Mouse (Mus musculus) myocyte (in vitro differentiated cells): ENCODE measurements around the gene Pax2. TPM values are rescaled to one million over a fixed set of nuclear protein-coding genes. Genes with fewer than 3 reads are reported as not detected.

ENCODE experiments used
- H3K27me3 ChIP-seq: one replicate; pipeline ENCODE4 v1.6.1; 2011; ENCODE audit not compliant: control insufficient read depth, insufficient read depth, insufficient read length
- H3K36me3 ChIP-seq: one replicate; pipeline ENCODE4 v1.6.1; 2011; ENCODE audit not compliant: control insufficient read depth, insufficient read depth
- H3K4me2 ChIP-seq: one replicate; pipeline ENCODE4 v1.6.1; 2011; ENCODE audit warnings: low read depth, control low read depth
- H3K4me3 ChIP-seq: one replicate; pipeline ENCODE4 v1.5.1; 2011; ENCODE audit warnings: mild to moderate bottlenecking, control low read depth, moderate library complexity
- H3K79me2 ChIP-seq: one replicate; pipeline ENCODE4 v1.6.1; 2011; ENCODE audit not compliant: control insufficient read depth, insufficient read depth
- H3ac ChIP-seq: one replicate; pipeline ENCODE4 v1.6.1; 2011; ENCODE audit not compliant: control insufficient read depth, insufficient read length
- CEBPB ChIP-seq: IDR thresholded peaks from 2 replicates; pipeline ENCODE4 v1.6.1; 2011; ENCODE audit warnings: mild to moderate bottlenecking, moderate library complexity; ENCODE audit not compliant: poor library complexity, insufficient read depth, severe bottlenecking
- E2F4 ChIP-seq: IDR thresholded peaks from one replicate; pipeline ENCODE4 v1.6.1; 2011; ENCODE audit warnings: mild to moderate bottlenecking, control low read depth, moderate library complexity; ENCODE audit not compliant: insufficient read depth
- MAX ChIP-seq: IDR thresholded peaks from one replicate; pipeline ENCODE4 v1.6.1; 2011; ENCODE audit warnings: low read depth, mild to moderate bottlenecking, control low read depth
- MYOD1 ChIP-seq, 3 experiments: IDR thresholded peaks; one replicate each; pipeline ENCODE4 v1.6.1; 2011; ENCODE audit warnings: control low read depth in 2 of 3, low read depth in 2 of 3, mild to moderate bottlenecking in 2 of 3, moderate library complexity in 1 of 3; ENCODE audit not compliant: insufficient read length in 2 of 3, control insufficient read depth in 1 of 3
- MYOG ChIP-seq, 3 experiments: IDR thresholded peaks; one replicate each; pipeline ENCODE4 v1.6.1; 2011; ENCODE audit warnings: control low read depth in 2 of 3, low read depth in 2 of 3, mild to moderate bottlenecking in 2 of 3; ENCODE audit not compliant: insufficient read length in 2 of 3, control insufficient read depth in 1 of 3, insufficient read depth in 1 of 3
- POLR2A ChIP-seq: IDR thresholded peaks from one replicate; pipeline ENCODE4 v1.6.1; 2011; ENCODE audit warnings: low read depth, mild to moderate bottlenecking, control low read depth, moderate library complexity; ENCODE audit not compliant: insufficient read length
- POLR2AphosphoS2 ChIP-seq: IDR thresholded peaks from one replicate; pipeline ENCODE4 v1.6.1; 2011; ENCODE audit warnings: low read depth, control low read depth; ENCODE audit not compliant: insufficient read length
- REST ChIP-seq: IDR thresholded peaks from one replicate; pipeline ENCODE4 v1.6.1; 2011; ENCODE audit warnings: mild to moderate bottlenecking, control low read depth, moderate library complexity; ENCODE audit not compliant: insufficient read depth, insufficient read length
- SRF ChIP-seq: IDR thresholded peaks from one replicate; pipeline ENCODE4 v1.6.1; 2011; ENCODE audit warnings: low read depth; ENCODE audit not compliant: control insufficient read depth, insufficient read length
- TCF12 ChIP-seq: IDR thresholded peaks from one replicate; pipeline ENCODE4 v1.6.1; 2011; ENCODE audit warnings: mild to moderate bottlenecking, control low read depth; ENCODE audit not compliant: poor library complexity, insufficient read depth, severe bottlenecking
- TCF3 ChIP-seq: IDR thresholded peaks from one replicate; pipeline ENCODE4 v1.6.1; 2011; ENCODE audit warnings: low read depth, control low read depth; ENCODE audit not compliant: insufficient read length
- USF1 ChIP-seq: IDR thresholded peaks from one replicate; pipeline ENCODE4 v1.6.1; 2011; ENCODE audit warnings: low read depth, mild to moderate bottlenecking, control low read depth, moderate library complexity
- polyA plus RNA-seq: library from polyadenylated mRNA; unstranded; fragments of >200 nt; fragmentation: generic; extraction: Trizol; gene quantifications from one replicate; pipeline ENCODE4 v1.2.1, GENCODE M21; 2012; ENCODE audit warnings: missing spikeins

Pax2 gene
- polyA plus RNA-seq, 1 experiment = not detected

DNA sequence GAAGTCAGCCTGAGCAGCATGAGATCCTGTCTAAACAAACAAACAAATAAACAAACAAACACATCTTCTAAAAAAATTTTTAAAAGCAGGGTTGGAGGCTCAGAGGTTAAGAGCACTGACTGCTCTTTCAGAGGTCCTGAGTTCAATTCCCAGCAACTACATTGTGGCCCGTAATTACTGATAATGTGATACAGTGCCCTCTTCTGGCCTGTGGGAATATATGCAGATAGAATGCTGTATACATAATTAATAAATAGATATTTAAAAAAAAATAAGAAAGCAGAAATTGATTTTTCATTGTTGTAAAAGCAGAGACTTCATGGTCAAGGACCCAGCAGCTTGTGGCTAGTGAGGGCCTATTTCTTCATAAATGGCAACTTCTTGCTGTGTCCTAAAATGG is 119.9 kb downstream of the Pax2 start:
- no peaks in the 10 kb centered on the region for H3K36me3 ChIP-seq
- TF ChIP-seq TCF3 (no peak), POLR2A (no peak), SRF (no peak), POLR2AphosphoS2 (no peak), CEBPB (no peak), E2F4 (no peak), TCF12 (no peak), REST (no peak), MAX (no peak), MYOG (IDR thresholded peaks at IDR 0.05; ENCODE audit: control insufficient read depth in 1 of 3, insufficient read depth in 1 of 3, insufficient read length in 2 of 3, low read depth in 2 of 3) (no peak), MYOD1 (IDR thresholded peaks at IDR 0.05; ENCODE audit: control insufficient read depth in 1 of 3, insufficient read length in 2 of 3, low read depth in 2 of 3) (no peak), USF1 (no peak)

DNA sequence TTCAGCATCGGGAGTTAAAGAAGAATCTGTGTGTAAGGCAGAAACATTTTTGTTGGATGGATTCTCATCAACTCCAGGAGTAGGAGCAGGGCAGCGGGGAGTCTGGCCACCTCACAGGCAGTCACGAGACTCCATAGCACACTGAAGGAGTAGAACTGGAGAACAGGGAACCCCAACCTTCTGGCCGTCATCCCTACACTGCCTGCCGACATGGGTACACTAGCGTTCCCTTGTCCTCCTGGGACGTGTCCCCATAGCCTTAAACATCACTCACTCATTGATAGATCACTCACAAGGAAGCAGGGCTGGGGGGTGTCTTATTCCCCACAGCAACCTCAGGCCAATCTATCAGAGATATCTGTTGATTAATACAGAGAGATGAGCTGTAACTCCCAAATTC is 120.7 kb downstream of the Pax2 start:
- TF ChIP-seq POLR2A = no peak
- no peak for TF ChIP-seq MYOG (IDR thresholded peaks at IDR 0.05; ENCODE audit: control insufficient read depth in 1 of 3, insufficient read depth in 1 of 3, insufficient read length in 2 of 3, low read depth in 2 of 3)
- TF ChIP-seq MAX = no peak
- no peak for TF ChIP-seq SRF
- TF ChIP-seq TCF12 = no peak
- no peak for TF ChIP-seq REST
- TF ChIP-seq CEBPB = no peak
- TF ChIP-seq USF1 = no peak
- TF ChIP-seq TCF3 = no peak

More for the DNA sequence above, 119.9 kb downstream of the Pax2 start:
- Histone ChIP-seq H3K79me2 (no peaks in the 10 kb centered on the region), H3K27me3 (peaks cover 39% of the 10 kb centered on the region), H3K4me2 (no peak overlapping the region), H3K4me3 (no peak overlapping the region), H3ac (no peak overlapping the region)

DNA sequence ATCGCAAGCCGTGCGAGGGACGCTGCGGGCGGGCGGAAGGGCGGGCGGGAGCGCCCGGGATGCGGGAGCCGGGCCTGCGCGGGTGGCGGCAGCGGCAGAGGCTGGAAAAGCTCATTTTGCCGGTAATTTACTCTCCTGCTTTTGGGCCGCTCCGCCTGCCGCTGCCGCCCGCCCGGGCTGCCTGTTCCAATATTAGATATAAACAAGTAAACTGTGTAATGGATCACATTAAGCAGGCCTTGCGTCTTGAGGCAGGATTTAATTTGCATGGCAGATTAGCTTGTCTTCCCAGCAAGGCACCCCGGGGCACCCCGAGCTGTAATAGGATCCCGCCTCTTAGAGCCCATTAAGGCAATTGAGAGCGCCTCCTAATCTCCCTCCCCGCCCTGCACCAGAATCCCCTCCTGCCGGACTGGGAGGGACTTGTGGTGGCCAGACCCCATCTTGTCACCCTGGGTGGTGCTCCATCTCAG is 126.7 kb downstream of the Pax2 start:
- Histone ChIP-seq H3K27me3 (peaks cover 34% of the 10 kb centered on the region), H3K79me2 (no peaks in the 10 kb centered on the region), H3ac (no peak overlapping the region), H3K36me3 (no peaks in the 10 kb centered on the region), H3K4me3 (no peak overlapping the region), H3K4me2 (no peak overlapping the region)
- TF ChIP-seq MAX (no peak), TCF3 (no peak), USF1 (no peak), MYOD1 (IDR thresholded peaks at IDR 0.05; ENCODE audit: control insufficient read depth in 1 of 3, insufficient read length in 2 of 3, low read depth in 2 of 3) (no peak), E2F4 (no peak), TCF12 (no peak), MYOG (IDR thresholded peaks at IDR 0.05; ENCODE audit: control insufficient read depth in 1 of 3, insufficient read depth in 1 of 3, insufficient read length in 2 of 3, low read depth in 2 of 3) (no peak), POLR2A (no peak), POLR2AphosphoS2 (no peak), SRF (no peak), CEBPB (no peak), REST (no peak)

More for the DNA sequence above, 120.7 kb downstream of the Pax2 start:
- H3K4me3 ChIP-seq = no peak overlapping the region
- H3K4me2 ChIP-seq = no peak overlapping the region
- H3ac ChIP-seq = no peak overlapping the region
- no peaks in the 10 kb centered on the region for H3K79me2 ChIP-seq
- no peaks in the 10 kb centered on the region for H3K36me3 ChIP-seq
- H3K27me3 ChIP-seq = peaks cover 39% of the 10 kb centered on the region

DNA sequence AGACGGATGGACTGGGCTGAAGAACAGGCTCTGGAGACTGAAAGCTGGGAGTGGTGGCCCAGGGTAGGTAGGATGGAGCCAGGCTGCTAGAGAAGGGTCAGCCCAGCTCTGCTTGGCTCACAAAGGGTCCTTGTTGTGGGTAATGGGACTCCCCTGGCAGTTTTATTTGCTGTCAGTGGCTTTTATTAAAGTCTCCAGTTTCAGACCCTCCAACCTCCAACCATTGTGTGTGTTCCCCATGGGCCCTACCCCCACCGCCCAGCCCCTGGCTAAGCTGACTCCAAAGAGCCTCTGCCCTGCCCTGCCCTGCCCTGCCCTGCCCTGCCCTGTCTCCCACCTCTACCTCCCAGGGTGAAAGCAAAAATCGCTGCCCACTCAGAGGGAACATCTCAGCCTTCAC is 128.5 kb downstream of the Pax2 start:
- Histone ChIP-seq H3K4me2 (no peak overlapping the region), H3K4me3 (no peak overlapping the region), H3K36me3 (no peaks in the 10 kb centered on the region), H3K27me3 (peaks cover 22% of the 10 kb centered on the region), H3ac (no peak overlapping the region), H3K79me2 (no peaks in the 10 kb centered on the region)
- TF ChIP-seq REST (no peak), POLR2AphosphoS2 (no peak)

DNA sequence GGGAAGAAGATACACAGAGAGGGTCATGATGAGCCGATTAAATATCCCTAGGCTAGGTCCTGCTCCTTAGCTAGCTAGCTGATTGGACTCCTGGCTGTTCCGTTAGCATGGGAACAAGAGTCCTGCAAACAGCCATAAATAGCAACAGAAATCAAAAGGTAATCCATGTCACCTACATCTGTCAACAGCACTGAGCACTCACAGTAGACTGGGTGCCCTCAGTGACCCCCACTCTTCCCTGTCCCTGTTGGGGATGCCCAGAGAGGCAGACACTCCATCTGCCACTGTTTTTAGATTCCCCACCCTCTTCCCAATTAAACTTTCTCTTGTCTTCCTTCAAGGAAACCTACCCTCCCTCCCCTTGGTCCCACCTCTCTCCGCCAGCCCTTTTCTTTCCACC is 130.6 kb downstream of the Pax2 start:
- Histone ChIP-seq H3K4me3 (no peak overlapping the region), H3K36me3 (no peaks in the 10 kb centered on the region), H3K27me3 (peaks cover 15% of the 10 kb centered on the region), H3K79me2 (no peaks in the 10 kb centered on the region), H3K4me2 (no peak overlapping the region), H3ac (no peak overlapping the region)
- no peak for TF ChIP-seq E2F4

Other genes starting within 250 kb of the Pax2 start
- gene Sec31b, start 210.2 kb upstream of the Pax2 start, polyA plus RNA-seq = 0.02 TPM
- gene Gm20538, start 203.2 kb upstream of the Pax2 start, polyA plus RNA-seq = not detected
- 648 TPM for gene Ndufb8, start 200.6 kb upstream of the Pax2 start, polyA plus RNA-seq
- 31.9 TPM for gene Hif1an, start 193.2 kb upstream of the Pax2 start, polyA plus RNA-seq
- 6.6 TPM for gene Slf2, start 175.1 kb downstream of the Pax2 start, polyA plus RNA-seq
- 0.43 TPM for gene Sema4g, start 233.1 kb downstream of the Pax2 start, polyA plus RNA-seq
- 13.5 TPM for gene Twnk, start 249.6 kb downstream of the Pax2 start, polyA plus RNA-seq